Mouse (Mus musculus) Patski (cell line): ENCODE results near the gene Gm4559. TPM values are rescaled to one million over a fixed set of nuclear protein-coding genes. Genes with fewer than 3 reads are reported as not detected.
"Not testable (repeated sequence)": the region's sequence is repeated elsewhere in the genome, so short reads cannot be mapped to it uniquely, and the experiment has no call there.

ENCODE experiments used
- ATAC-seq: fragments of 100-300 bp; one replicate; pipeline ENCODE4 v1.8.0; 2021
- CTCF ChIA-PET: fragments of 350-600 bp; sonication (Branson Sonifier 250); formaldehyde crosslinking; loops from one replicate; lab custom pipeline; 2022; ENCODE audit warnings: inconsistent platforms; lab: Charles Lee
- POLR2A ChIA-PET: fragments of 350-600 bp; sonication (Branson Sonifier 250); formaldehyde crosslinking; loops from one replicate; lab custom pipeline; 2022; ENCODE audit warnings: antibody characterized with exemption, inconsistent platforms; lab: Charles Lee
- DNase-seq: peaks from one replicate; pipeline ENCODE4 v3.0.0-alpha.2; 2011; ENCODE audit warnings: low read depth, low spot score
- H3K27me3 ChIP-seq: fragments of 371-371 bp; one replicate; pipeline ENCODE4 v1.5.1; 2021
- CTCF ChIP-seq: fragments of 100-300 bp; IDR thresholded peaks from one replicate; pipeline ENCODE4 v1.5.1; 2021
- in situ Hi-C: fragments of 300-500 bp; cut with MboI; formaldehyde crosslinking; loops from 3 replicates; pipeline ENCODE4 v1.11.1; 2018; ENCODE audit warnings: low pct_unique_long_range_greater_than_20kb, mixed read lengths
- polyA plus RNA-seq: library from polyadenylated mRNA; unstranded; gene quantifications from one replicate; pipeline ENCODE4 v1.2.3, GENCODE M21; 2021

The Gm4559 gene
- polyA plus RNA-seq, 1 experiment from 2014 or later, result not detected

GRCm38 (mm10) chr7:142279291-142279690 is 5.1 kb upstream of the Gm4559 start:
- POLR2A ChIA-PET, DNase-seq, H3K27me3 ChIP-seq, CTCF ChIA-PET, in situ Hi-C loops, ATAC-seq: not testable (repeated sequence)
- peak; percentile 19 for TF ChIP-seq CTCF

GRCm38 (mm10) chr7:142278183-142278582 is 4.0 kb upstream of the Gm4559 start:
- CTCF ChIA-PET, result interaction anchor here (0.7 kb wide), 1 partner anchor 22 kb away, joined by 3 read pairs; no protein-coding TSS in a partner anchor
- POLR2A ChIA-PET, DNase-seq, ATAC-seq, H3K27me3 ChIP-seq, in situ Hi-C loops: not testable (repeated sequence)
- TF ChIP-seq CTCF, result peak; percentile 71

- DNase-seq, in situ Hi-C loops, ATAC-seq, CTCF ChIA-PET, POLR2A ChIA-PET, H3K27me3 ChIP-seq: not testable (repeated sequence)
Observed at GRCm38 (mm10) chr7:142258254-142258653, 15.9 kb downstream of the Gm4559 start, which contains the start of gene Gm2431. Gene Gm2431 (minus strand): TSS chr7:142258354.

GRCm38 (mm10) chr7:142255517-142255916 is 18.6 kb downstream of the Gm4559 start:
- POLR2A ChIA-PET, result no interaction called here
- no peak for DNase-seq
- peaks cover 3% of the 10 kb centered on the region for H3K27me3 ChIP-seq
- CTCF ChIA-PET, result interaction anchor here (1.1 to 2.1 kb wide), 4 partner anchors 18 to 29 kb away, joined by 3 to 8 read pairs (median 4); no protein-coding TSS in a partner anchor
- in situ Hi-C loops, result no loop called here
- peak; percentile 63 for TF ChIP-seq CTCF
- peak; percentile 57 for ATAC-seq

- in situ Hi-C loops, result loop anchor here (5.0 kb wide), 1 partner anchor 103 kb away; no protein-coding TSS in a partner anchor
- ATAC-seq (no peak), DNase-seq (no peak)
- H3K27me3 ChIP-seq, result peaks cover 9% of the 10 kb centered on the region
- POLR2A ChIA-PET, result no interaction called here
- CTCF ChIA-PET, result no interaction called here
- peak; percentile 54 for TF ChIP-seq CTCF
Observed at GRCm38 (mm10) chr7:142249824-142250223, 24.3 kb downstream of the Gm4559 start.

GRCm38 (mm10) chr7:142240978-142241377 is 33.2 kb downstream of the Gm4559 start, which contains the start of gene Gm40460:
Gene Gm40460 (minus strand): TSS chr7:142241078.
- no peak for TF ChIP-seq CTCF
- no peak for ATAC-seq
- in situ Hi-C loops, result no loop called here
- POLR2A ChIA-PET, result no interaction called here
- DNase-seq, result no peak
- CTCF ChIA-PET, result no interaction called here
- peaks cover 20% of the 10 kb centered on the region for H3K27me3 ChIP-seq

- no peak for TF ChIP-seq CTCF
- no peak for ATAC-seq
- in situ Hi-C loops, result no loop called here
- no peaks in the 10 kb centered on the region for H3K27me3 ChIP-seq
- no peak for DNase-seq
- ChIA-PET CTCF (no interaction called here), POLR2A (no interaction called here)
Observed at GRCm38 (mm10) chr7:142231540-142231939, 42.6 kb downstream of the Gm4559 start.

- in situ Hi-C loops, CTCF ChIA-PET, ATAC-seq, DNase-seq, H3K27me3 ChIP-seq, POLR2A ChIA-PET: not testable (repeated sequence)
Observed at GRCm38 (mm10) chr7:142229871-142230270, 44.3 kb downstream of the Gm4559 start, which contains the start of gene Krtap5-5. Gene Krtap5-5 (minus strand): TSS chr7:142229971.

GRCm38 (mm10) chr7:142224518-142224917 is 49.6 kb downstream of the Gm4559 start:
- no peak for TF ChIP-seq CTCF
- in situ Hi-C loops, result no loop called here

More at GRCm38 (mm10) chr7:142224518-142224917, 49.6 kb downstream of the Gm4559 start:
- ATAC-seq (no peak), DNase-seq (no peak)
- POLR2A ChIA-PET, result no interaction called here
- CTCF ChIA-PET, result interaction anchor here (1.1 kb wide), 1 partner anchor 10 kb away, joined by 3 read pairs; no protein-coding TSS in a partner anchor
- no peaks in the 10 kb centered on the region for H3K27me3 ChIP-seq

Other genes starting within 250 kb of the Gm4559 start
- gene Mob2, start 213.3 kb downstream of the Gm4559 start, polyA plus RNA-seq, result 35.2 TPM
- gene Dusp8, start 178.5 kb downstream of the Gm4559 start, polyA plus RNA-seq, result 15.2 TPM
- not detected for gene Gm45618, start 153.6 kb downstream of the Gm4559 start, polyA plus RNA-seq
- gene Gm39115, start 138.3 kb downstream of the Gm4559 start, polyA plus RNA-seq, result not detected
- not detected for gene Gm45337, start 129.8 kb downstream of the Gm4559 start, polyA plus RNA-seq
- not detected for gene Gm29735, start 117.2 kb downstream of the Gm4559 start, polyA plus RNA-seq
- not detected for gene Gm4553, start 108.6 kb downstream of the Gm4559 start, polyA plus RNA-seq
- not detected for gene Krtap5-2, start 98.4 kb downstream of the Gm4559 start, polyA plus RNA-seq
- gene Gm10153, start 84.0 kb downstream of the Gm4559 start, polyA plus RNA-seq, result not detected
- not detected for gene Krtap5-3, start 73.0 kb downstream of the Gm4559 start, polyA plus RNA-seq
- gene Gm7579, start 62.5 kb downstream of the Gm4559 start, polyA plus RNA-seq, result not detected
- not detected for gene Krtap5-5, start 44.4 kb downstream of the Gm4559 start, polyA plus RNA-seq
- not detected for gene Gm40460, start 33.3 kb downstream of the Gm4559 start, polyA plus RNA-seq
- gene Gm2431, start 16.0 kb downstream of the Gm4559 start, polyA plus RNA-seq, result not detected
- gene Krtap5-1, start 22.8 kb upstream of the Gm4559 start, polyA plus RNA-seq, result not detected
- gene Krtap5-4, start 29.2 kb upstream of the Gm4559 start, polyA plus RNA-seq, result not detected
- gene Ifitm10, start 99.4 kb upstream of the Gm4559 start, polyA plus RNA-seq, result 325 TPM
- gene Gm49369, start 108.3 kb upstream of the Gm4559 start, polyA plus RNA-seq, result 1,155 TPM
- gene Ctsd, start 113.7 kb upstream of the Gm4559 start, polyA plus RNA-seq, result 3,389 TPM
- 11.5 TPM for gene Syt8, start 160.5 kb upstream of the Gm4559 start, polyA plus RNA-seq
- 1.5 TPM for gene Tnni2, start 167.4 kb upstream of the Gm4559 start, polyA plus RNA-seq
- 15.5 TPM for gene Lsp1, start 186.4 kb upstream of the Gm4559 start, polyA plus RNA-seq
- 0.22 TPM for gene Tnnt3, start 224.5 kb upstream of the Gm4559 start, polyA plus RNA-seq